Mouse (Mus musculus) cerebellum, adult 2 months (tissue): Measurements from ENCODE around the gene Zfp84.

Source experiments
- CTCF ChIP-seq: fragments of 200-500 bp; IDR thresholded peaks from 2 replicates; pipeline ENCODE4 v1.5.1; 2011; ENCODE audit warnings: low read depth, mild to moderate bottlenecking, control low read depth, low read length, moderate library complexity, borderline replicate concordance; ENCODE audit not compliant: insufficient read depth
- POLR2A ChIP-seq: fragments of 200-500 bp; IDR thresholded peaks from 2 replicates; pipeline ENCODE4 v1.6.1; 2011; ENCODE audit warnings: low read length, control low read depth, borderline replicate concordance; ENCODE audit not compliant: insufficient read depth

- no peak for TF ChIP-seq CTCF
- TF ChIP-seq POLR2A, result no peak
Observed at GRCm38 (mm10) chr7:29773503-29773902, 5.2 kb downstream of the Zfp84 start.
